Mouse (Mus musculus): Measurements from ENCODE around the gene Pnliprp2. TPM values are rescaled to one million over a fixed set of nuclear protein-coding genes. Genes with fewer than 3 reads are reported as not detected.

The Pnliprp2 gene
- polyA plus RNA-seq (2014; fragmentation: Nextera tagmentation; extraction: Ambion mirVana), result 0.26 TPM in 1 of 2 replicates, not detected in the other

GRCm38 (mm10) chr19:58759423-58759822, at the start of gene Pnliprp2:
Gene Pnliprp2, plus strand, starts transcription at chr19:58759719.
- H3K9ac ChIP-seq (ENCODE audit: low read depth, low read length), result no peak within 1 kb of the TSS
- H3K27me3 ChIP-seq (ENCODE audit: control insufficient read depth, insufficient read depth, low read length), result 0 out of 2 replicates have a peak, but pooled peaks cover 2% of the 10 kb centered on the region
- ATAC-seq (replicated peaks; ENCODE audit: insufficient number of reproducible peaks, low FRiP score, low TSS enrichment), result no peak
- no peak within 1 kb of the TSS for H3K4me3 ChIP-seq (ENCODE audit: low read depth, low read length)
- H3K4me2 ChIP-seq, result no peak within 1 kb of the TSS
- H3K36me3 ChIP-seq (ENCODE audit: control insufficient read depth, insufficient read depth, low read length), result no peaks in the 10 kb centered on the region
- no peak within 1 kb of the TSS for H3K27ac ChIP-seq (ENCODE audit: low read depth, low read length)
- WGBS (ENCODE audit: insufficient replicate concordance), result 55% methylated on average over 9 of the region's 9 CpGs
- H3K4me1 ChIP-seq (ENCODE audit: control insufficient read depth, insufficient read depth, low read length), result no peaks in the 10 kb centered on the region
- no peaks in the 10 kb centered on the region for H3K9me3 ChIP-seq (replicated peaks; ENCODE audit: control insufficient read depth, low read length)

DNA sequence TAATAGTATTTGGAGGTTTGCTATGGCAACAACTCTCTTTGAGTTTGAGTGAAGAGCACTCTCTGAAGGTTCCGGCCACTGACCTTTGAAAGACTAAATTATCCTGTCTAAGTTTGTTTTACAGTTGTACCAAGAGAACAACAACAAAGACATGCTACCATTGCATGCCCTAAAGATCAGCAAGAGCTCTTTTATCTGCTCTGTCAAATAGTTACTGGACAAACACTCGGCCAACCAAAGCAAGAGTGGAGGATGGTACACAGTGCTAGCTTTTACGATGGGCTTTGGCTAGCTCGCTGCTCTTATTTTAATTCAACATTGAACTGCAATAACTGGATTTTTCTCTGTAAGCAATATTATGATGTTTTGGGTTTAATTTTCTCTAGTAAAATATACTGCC, 41.6 kb upstream of the Pnliprp2 start:
- no peaks in the 10 kb centered on the region for H3K4me1 ChIP-seq (ENCODE audit: control insufficient read depth, insufficient read depth, low read length)
- H3K4me2 ChIP-seq, result no peak overlapping the region
- WGBS (ENCODE audit: insufficient replicate concordance), result 74% methylated on average over 4 of the region's 4 CpGs
- no peak overlapping the region for H3K9ac ChIP-seq (ENCODE audit: low read depth, low read length)
- H3K27ac ChIP-seq (ENCODE audit: low read depth, low read length), result no peak overlapping the region
- H3K4me3 ChIP-seq (ENCODE audit: low read depth, low read length), result no peak overlapping the region
- H3K9me3 ChIP-seq (replicated peaks; ENCODE audit: control insufficient read depth, low read length), result no peaks in the 10 kb centered on the region
- no peak for ATAC-seq (replicated peaks; ENCODE audit: insufficient number of reproducible peaks, low FRiP score, low TSS enrichment)
- no peaks in the 10 kb centered on the region for H3K27me3 ChIP-seq (ENCODE audit: control insufficient read depth, insufficient read depth, low read length)
- no peaks in the 10 kb centered on the region for H3K36me3 ChIP-seq (ENCODE audit: control insufficient read depth, insufficient read depth, low read length)

- Histone ChIP-seq H3K27ac (ENCODE audit: low read depth, low read length) (no peak overlapping the region), H3K4me1 (ENCODE audit: control insufficient read depth, insufficient read depth, low read length) (no peaks in the 10 kb centered on the region), H3K4me3 (ENCODE audit: low read depth, low read length) (no peak overlapping the region), H3K27me3 (ENCODE audit: control insufficient read depth, insufficient read depth, low read length) (no peaks in the 10 kb centered on the region), H3K9me3 (replicated peaks; ENCODE audit: control insufficient read depth, low read length) (no peaks in the 10 kb centered on the region), H3K4me2 (no peak overlapping the region), H3K36me3 (ENCODE audit: control insufficient read depth, insufficient read depth, low read length) (no peaks in the 10 kb centered on the region), H3K9ac (ENCODE audit: low read depth, low read length) (no peak overlapping the region)
- ATAC-seq (replicated peaks; ENCODE audit: insufficient number of reproducible peaks, low FRiP score, low TSS enrichment), result no peak
These were observed 39.1 kb upstream of the Pnliprp2 start for GRCm38 (mm10) chr19:58720439-58720838.

- Histone ChIP-seq H3K27me3 (ENCODE audit: control insufficient read depth, insufficient read depth, low read length) (no peaks in the 10 kb centered on the region), H3K4me3 (ENCODE audit: low read depth, low read length) (no peak overlapping the region), H3K4me1 (ENCODE audit: control insufficient read depth, insufficient read depth, low read length) (no peaks in the 10 kb centered on the region), H3K36me3 (ENCODE audit: control insufficient read depth, insufficient read depth, low read length) (no peaks in the 10 kb centered on the region), H3K9me3 (replicated peaks; ENCODE audit: control insufficient read depth, low read length) (no peaks in the 10 kb centered on the region), H3K4me2 (no peak overlapping the region), H3K9ac (ENCODE audit: low read depth, low read length) (no peak overlapping the region), H3K27ac (ENCODE audit: low read depth, low read length) (no peak overlapping the region)
- ATAC-seq (replicated peaks; ENCODE audit: insufficient number of reproducible peaks, low FRiP score, low TSS enrichment), result no peak
- 50% methylated on average over 5 of the region's 5 CpGs for WGBS (ENCODE audit: insufficient replicate concordance)
These were observed 33.0 kb upstream of the Pnliprp2 start for GRCm38 (mm10) chr19:58726551-58726950.

DNA sequence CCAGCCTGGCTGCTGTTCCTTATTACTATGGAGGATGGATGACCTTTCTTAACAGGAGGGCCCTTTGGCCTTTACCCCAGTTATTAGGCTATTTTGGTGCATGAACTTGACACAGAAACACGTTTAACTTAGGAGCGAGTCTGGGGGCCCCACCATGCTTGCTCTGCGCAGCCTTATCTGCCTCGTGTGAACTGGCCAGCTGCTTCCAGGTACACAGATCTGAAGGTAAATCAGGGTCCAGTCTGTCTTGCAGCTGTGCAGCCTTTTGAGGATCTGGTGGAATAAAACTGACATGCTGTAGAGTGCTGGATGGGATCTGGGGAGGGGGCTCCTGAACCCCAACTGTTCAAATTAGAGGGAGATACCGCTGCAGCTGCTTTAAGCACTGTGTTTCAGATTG, 31.8 kb upstream of the Pnliprp2 start:
- H3K4me3 ChIP-seq (ENCODE audit: low read depth, low read length), result no peak overlapping the region
- ATAC-seq (replicated peaks; ENCODE audit: insufficient number of reproducible peaks, low FRiP score, low TSS enrichment), result no peak
- H3K9me3 ChIP-seq (replicated peaks; ENCODE audit: control insufficient read depth, low read length), result no peaks in the 10 kb centered on the region
- 52% methylated on average over 5 of the region's 5 CpGs for WGBS (ENCODE audit: insufficient replicate concordance)
- no peaks in the 10 kb centered on the region for H3K27me3 ChIP-seq (ENCODE audit: control insufficient read depth, insufficient read depth, low read length)
- H3K4me1 ChIP-seq (ENCODE audit: control insufficient read depth, insufficient read depth, low read length), result no peaks in the 10 kb centered on the region
- H3K9ac ChIP-seq (ENCODE audit: low read depth, low read length), result no peak overlapping the region
- no peaks in the 10 kb centered on the region for H3K36me3 ChIP-seq (ENCODE audit: control insufficient read depth, insufficient read depth, low read length)
- H3K4me2 ChIP-seq, result no peak overlapping the region
- no peak overlapping the region for H3K27ac ChIP-seq (ENCODE audit: low read depth, low read length)

DNA sequence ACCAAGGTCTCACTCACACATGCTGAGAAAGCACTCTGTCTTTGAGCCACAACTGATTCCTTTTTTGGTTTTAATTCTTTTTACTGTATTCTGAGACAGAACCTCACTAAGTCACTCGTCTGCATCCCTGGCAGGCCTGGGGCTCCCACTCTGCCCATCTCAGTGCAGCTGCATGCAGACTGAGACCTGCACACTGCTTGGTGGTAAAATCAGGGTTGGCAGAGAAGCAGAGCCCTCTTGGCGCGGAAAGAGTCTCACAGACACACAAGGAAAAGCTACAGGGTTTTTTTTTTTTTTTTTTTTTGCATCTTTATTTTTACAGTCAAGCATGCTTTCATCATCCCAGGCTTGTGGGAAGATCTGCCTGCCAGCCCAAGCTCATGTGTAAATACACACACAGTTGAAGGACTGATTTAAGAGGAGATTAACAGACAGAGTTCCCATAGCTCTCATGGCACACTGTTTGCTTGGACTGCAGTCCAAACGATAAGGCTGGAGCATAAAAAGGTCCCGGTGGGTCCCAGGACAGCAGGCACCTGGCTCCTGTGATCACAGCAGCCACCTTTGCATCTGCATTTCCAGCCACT, 31.0 kb upstream of the Pnliprp2 start, which contains the start of gene Pnliprp1:
Pnliprp1 (plus strand) TSS at position 443 of the 587 bp plus-strand sequence.
- H3K4me2 ChIP-seq, result no peak within 1 kb of the TSS
- H3K27me3 ChIP-seq (ENCODE audit: control insufficient read depth, insufficient read depth, low read length), result no peaks in the 10 kb centered on the region
- no peaks in the 10 kb centered on the region for H3K36me3 ChIP-seq (ENCODE audit: control insufficient read depth, insufficient read depth, low read length)
- no peaks in the 10 kb centered on the region for H3K9me3 ChIP-seq (replicated peaks; ENCODE audit: control insufficient read depth, low read length)
- H3K4me3 ChIP-seq (ENCODE audit: low read depth, low read length), result no peak within 1 kb of the TSS
- no peaks in the 10 kb centered on the region for H3K4me1 ChIP-seq (ENCODE audit: control insufficient read depth, insufficient read depth, low read length)
- WGBS (ENCODE audit: insufficient replicate concordance), result 49% methylated on average over 5 of the region's 5 CpGs
- no peak within 1 kb of the TSS for H3K9ac ChIP-seq (ENCODE audit: low read depth, low read length)
- no peak within 1 kb of the TSS for H3K27ac ChIP-seq (ENCODE audit: low read depth, low read length)
- ATAC-seq (replicated peaks; ENCODE audit: insufficient number of reproducible peaks, low FRiP score, low TSS enrichment), result no peak

- no peak overlapping the region for H3K9ac ChIP-seq (ENCODE audit: low read depth, low read length)
- no peak for ATAC-seq (replicated peaks; ENCODE audit: insufficient number of reproducible peaks, low FRiP score, low TSS enrichment)
- H3K9me3 ChIP-seq (replicated peaks; ENCODE audit: control insufficient read depth, low read length), result no peaks in the 10 kb centered on the region
- no peaks in the 10 kb centered on the region; the same call in 1 of the 2 replicates for H3K27me3 ChIP-seq (ENCODE audit: control insufficient read depth, insufficient read depth, low read length)
- H3K4me3 ChIP-seq (ENCODE audit: low read depth, low read length), result no peak overlapping the region
- WGBS (ENCODE audit: insufficient replicate concordance), result 73% methylated on average over 6 of the region's 6 CpGs
- H3K4me1 ChIP-seq (ENCODE audit: control insufficient read depth, insufficient read depth, low read length), result no peaks in the 10 kb centered on the region
- no peaks in the 10 kb centered on the region for H3K36me3 ChIP-seq (ENCODE audit: control insufficient read depth, insufficient read depth, low read length)
- H3K4me2 ChIP-seq, result no peak overlapping the region
- no peak overlapping the region for H3K27ac ChIP-seq (ENCODE audit: low read depth, low read length)
These were observed 26.3 kb upstream of the Pnliprp2 start for GRCm38 (mm10) chr19:58733216-58733615.

GRCm38 (mm10) chr19:58738111-58738510, 21.4 kb upstream of the Pnliprp2 start:
- H3K9ac ChIP-seq (ENCODE audit: low read depth, low read length), result no peak overlapping the region
- no peaks in the 10 kb centered on the region; the same call in 1 of the 2 replicates for H3K27me3 ChIP-seq (ENCODE audit: control insufficient read depth, insufficient read depth, low read length)
- no peak overlapping the region for H3K4me3 ChIP-seq (ENCODE audit: low read depth, low read length)
- H3K4me1 ChIP-seq (ENCODE audit: control insufficient read depth, insufficient read depth, low read length), result no peaks in the 10 kb centered on the region
- no peak overlapping the region for H3K27ac ChIP-seq (ENCODE audit: low read depth, low read length)
- H3K36me3 ChIP-seq (ENCODE audit: control insufficient read depth, insufficient read depth, low read length), result no peaks in the 10 kb centered on the region
- no peak overlapping the region for H3K4me2 ChIP-seq
- ATAC-seq (replicated peaks; ENCODE audit: insufficient number of reproducible peaks, low FRiP score, low TSS enrichment), result no peak
- WGBS (ENCODE audit: insufficient replicate concordance), result 87% methylated on average over 4 of the region's 4 CpGs
- H3K9me3 ChIP-seq (replicated peaks; ENCODE audit: control insufficient read depth, low read length), result no peaks in the 10 kb centered on the region

DNA sequence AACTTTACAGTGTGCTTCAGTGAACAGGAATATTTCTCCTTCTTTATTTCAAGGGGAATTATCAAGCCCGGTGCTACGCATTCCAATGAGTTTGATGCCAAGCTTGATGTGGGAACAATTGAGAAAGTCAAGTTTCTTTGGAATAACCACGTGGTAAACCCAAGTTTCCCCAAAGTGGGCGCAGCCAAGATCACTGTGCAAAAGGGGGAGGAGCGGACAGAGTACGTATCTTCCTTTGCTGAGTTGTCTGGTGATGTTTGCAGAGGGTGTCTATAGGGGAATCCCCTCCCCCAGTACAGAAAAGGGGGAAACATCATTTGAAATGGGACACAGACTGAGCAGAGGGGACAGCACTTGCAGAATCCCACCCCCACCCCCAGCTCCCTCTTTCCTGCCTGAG, 18.5 kb upstream of the Pnliprp2 start:
- WGBS (ENCODE audit: insufficient replicate concordance), result 71% methylated on average over 6 of the region's 6 CpGs
- no peak overlapping the region for H3K4me2 ChIP-seq
- H3K27me3 ChIP-seq (ENCODE audit: control insufficient read depth, insufficient read depth, low read length), result no peaks in the 10 kb centered on the region; the same call in 1 of the 2 replicates
- ATAC-seq (replicated peaks; ENCODE audit: insufficient number of reproducible peaks, low FRiP score, low TSS enrichment), result no peak
- no peak overlapping the region for H3K27ac ChIP-seq (ENCODE audit: low read depth, low read length)
- H3K36me3 ChIP-seq (ENCODE audit: control insufficient read depth, insufficient read depth, low read length), result no peaks in the 10 kb centered on the region
- no peak overlapping the region for H3K9ac ChIP-seq (ENCODE audit: low read depth, low read length)
- H3K9me3 ChIP-seq (replicated peaks; ENCODE audit: control insufficient read depth, low read length), result no peaks in the 10 kb centered on the region
- no peaks in the 10 kb centered on the region for H3K4me1 ChIP-seq (ENCODE audit: control insufficient read depth, insufficient read depth, low read length)
- H3K4me3 ChIP-seq (ENCODE audit: low read depth, low read length), result no peak overlapping the region

All from heart, embryonic 11.5 days (tissue).